Mouse (Mus musculus) heart, embryonic 16.5 days (tissue): Measurements from ENCODE around the gene Snupn. TPM values are rescaled to one million over a fixed set of nuclear protein-coding genes. Genes with fewer than 3 reads are reported as not detected.
"Not testable (repeated sequence)": the region's sequence is repeated elsewhere in the genome, so short reads cannot be mapped to it uniquely, and the experiment has no call there.

Experiments used
- ATAC-seq: fragments of 200-750 bp; cut with Nextera tagmentation; replicated peaks from 2 replicates; pipeline ENCODE4 v1.8.0; 2017; ENCODE audit warnings: moderate number of reproducible peaks; ENCODE audit not compliant: insufficient read depth, low FRiP score; ENCODE audit errors: extremely low read depth
- H3K27ac ChIP-seq: fragments of 300-500 bp; sonication (generic); 2 replicates; pipeline ENCODE4 v1.5.1; 2014; ENCODE audit warnings: mild to moderate bottlenecking, low read length, control low read depth, moderate library complexity
- H3K27me3 ChIP-seq: fragments of 300-500 bp; sonication (generic); 2 replicates; pipeline ENCODE4 v1.6.1; 2014; ENCODE audit warnings: low read length, mixed read lengths; ENCODE audit not compliant: control insufficient read depth, insufficient read depth
- H3K36me3 ChIP-seq: fragments of 300-500 bp; sonication (generic); 2 replicates; pipeline ENCODE4 v1.6.1; 2014; ENCODE audit not compliant: control insufficient read depth, insufficient read depth
- H3K4me1 ChIP-seq: fragments of 300-500 bp; sonication (generic); 2 replicates; pipeline ENCODE4 v1.6.1; 2014; ENCODE audit warnings: low read length, mixed read lengths; ENCODE audit not compliant: control insufficient read depth, insufficient read depth
- H3K4me2 ChIP-seq: fragments of 300-500 bp; sonication (generic); 2 replicates; pipeline ENCODE4 v1.6.1; 2014; ENCODE audit warnings: low read depth, mild to moderate bottlenecking, control low read depth, low read length
- H3K4me3 ChIP-seq: fragments of 300-500 bp; sonication (generic); 2 replicates; pipeline ENCODE4 v1.5.1; 2014; ENCODE audit warnings: mild to moderate bottlenecking, control low read depth, low read length
- H3K9ac ChIP-seq: fragments of 300-500 bp; sonication (generic); 2 replicates; pipeline ENCODE4 v1.6.1; 2014; ENCODE audit warnings: low read length, control low read depth
- H3K9me3 ChIP-seq: fragments of 300-500 bp; sonication (generic); replicated peaks from 2 replicates; pipeline ENCODE4 v1.6.1; 2016; ENCODE audit warnings: low read length; ENCODE audit not compliant: control insufficient read depth
- WGBS: fragments of 180-500 bp; shearing (Covaris S2); extraction: QIAGEN DNeasy Blood & Tissue Kit; methylation state at CpG from one replicate; pipeline ENCODE4 v1.1.7; 2014; 5-methylcytosine and 5-hydroxymethylcytosine counted together
- polyA plus RNA-seq: library from polyadenylated mRNA; unstranded; fragments of >200 nt; fragmentation: Nextera tagmentation; extraction: Ambion mirVana; gene quantifications from 2 replicates; pipeline ENCODE4 v1.2.1, GENCODE M21; 2015

The Snupn gene
- polyA plus RNA-seq, 1 experiment from 2014 or later, result 17.8 TPM

DNA sequence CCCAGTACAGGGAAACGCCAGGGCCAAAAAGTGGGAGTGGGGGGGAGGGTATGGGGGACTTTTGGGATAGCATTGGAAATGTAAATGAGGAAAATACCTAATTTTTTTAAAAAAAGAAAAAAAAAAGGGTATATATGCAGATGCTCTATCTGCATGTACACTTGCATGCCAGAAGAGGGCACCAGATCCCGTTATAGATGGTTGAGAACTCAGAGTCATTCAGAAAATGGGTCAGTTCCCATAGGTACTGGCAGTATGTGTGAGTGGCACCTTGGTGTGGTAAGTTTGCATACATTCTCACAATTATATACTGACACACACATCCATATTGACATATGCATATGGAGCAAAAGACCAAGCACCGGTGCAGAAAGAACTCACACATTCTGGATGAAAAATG is 3.2 kb upstream of the Snupn start:
- H3K36me3 ChIP-seq, H3K4me3 ChIP-seq, H3K9ac ChIP-seq, H3K27ac ChIP-seq, ATAC-seq, H3K27me3 ChIP-seq, H3K9me3 ChIP-seq, H3K4me2 ChIP-seq: not testable (repeated sequence)
- peaks cover 11% of the 10 kb centered on the region for H3K4me1 ChIP-seq
- WGBS, result 28% methylated on average over 3 of the region's 3 CpGs

DNA sequence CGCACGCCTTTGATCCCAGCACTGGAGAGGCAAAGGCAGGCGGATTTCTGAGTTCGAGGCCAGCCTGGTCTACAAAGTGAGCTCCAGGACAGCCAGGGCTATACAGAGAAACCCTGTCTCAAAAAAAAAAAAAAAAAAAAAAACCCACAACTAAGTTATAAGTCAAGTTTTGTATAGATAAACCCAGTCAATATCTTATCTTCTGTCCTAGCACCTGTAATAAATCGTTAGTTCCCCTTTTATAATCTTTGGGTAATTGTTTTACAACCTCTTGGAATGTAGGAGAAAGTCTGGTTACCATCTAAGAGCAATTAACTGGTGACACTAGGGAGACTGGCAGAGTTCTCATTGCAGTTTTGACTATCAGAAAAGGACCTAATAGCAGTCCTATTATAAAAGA is 2.0 kb upstream of the Snupn start:
- not testable (repeated sequence) for H3K9me3 ChIP-seq, H3K27ac ChIP-seq, H3K36me3 ChIP-seq, H3K4me2 ChIP-seq, H3K9ac ChIP-seq, ATAC-seq, H3K4me3 ChIP-seq, H3K27me3 ChIP-seq
- WGBS, result 69% methylated on average over 5 of the region's 5 CpGs
- H3K4me1 ChIP-seq, result peaks cover 11% of the 10 kb centered on the region

DNA sequence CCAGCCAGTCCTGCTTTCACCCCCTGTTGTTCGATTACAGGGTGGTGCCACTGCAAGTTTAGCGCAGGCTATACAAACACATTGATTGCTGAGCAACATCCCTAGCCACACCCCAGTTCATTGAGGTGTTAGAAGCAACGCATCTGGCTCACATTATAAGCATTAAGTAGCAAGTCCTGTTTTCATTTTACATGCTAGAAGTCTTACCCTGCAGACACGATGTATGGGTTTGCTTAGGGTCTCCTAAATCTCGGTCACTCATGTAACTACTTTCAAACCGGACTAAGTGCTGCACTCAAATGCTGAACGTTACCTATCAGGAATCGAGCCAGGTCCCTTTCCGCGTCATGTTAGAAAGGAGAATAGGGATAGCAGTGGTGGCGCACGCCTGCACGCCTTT is 911 bp upstream of the Snupn start:
- Histone ChIP-seq H3K9ac (peak overlapping the region; percentile 66), H3K27me3 (no peaks in the 10 kb centered on the region), H3K9me3 (no peaks in the 10 kb centered on the region), H3K36me3 (no peaks in the 10 kb centered on the region), H3K4me2 (peak overlapping the region; percentile 69), H3K27ac (no peak overlapping the region), H3K4me1 (peaks cover 11% of the 10 kb centered on the region), H3K4me3 (peak overlapping the region; percentile 44)
- 18% methylated on average over 13 of the region's 13 CpGs for WGBS
- no peak for ATAC-seq

DNA sequence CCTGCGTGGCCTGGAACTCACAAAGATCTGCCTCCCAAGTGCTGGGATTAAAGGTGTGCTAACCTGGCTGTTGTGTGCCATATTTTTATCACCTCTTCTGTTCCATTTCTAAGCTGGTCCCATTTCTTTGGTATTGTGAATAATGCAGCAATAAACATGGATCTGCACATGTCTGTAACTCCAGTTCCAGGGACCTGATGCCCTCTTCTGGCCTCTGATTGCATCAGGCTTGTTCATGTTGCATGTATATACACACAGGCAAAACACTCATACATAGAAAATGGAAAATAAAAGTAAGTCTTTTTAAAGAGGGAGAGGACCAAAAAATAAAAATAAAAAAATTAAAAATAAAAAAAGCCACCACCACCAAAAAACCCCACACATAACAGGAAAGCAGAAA is 2.9 kb downstream of the Snupn start:
- Histone ChIP-seq H3K36me3 (peaks cover 3% of the 10 kb centered on the region; the same call in 1 of the 2 replicates), H3K4me1 (peaks cover 11% of the 10 kb centered on the region), H3K27me3 (no peaks in the 10 kb centered on the region), H3K9me3 (no peaks in the 10 kb centered on the region), H3K27ac (no peak overlapping the region), H3K9ac (no peak overlapping the region), H3K4me3 (no peak overlapping the region), H3K4me2 (no peak overlapping the region)
- 97% methylated on average over 1 of the region's 1 CpGs for WGBS
- no peak for ATAC-seq

DNA sequence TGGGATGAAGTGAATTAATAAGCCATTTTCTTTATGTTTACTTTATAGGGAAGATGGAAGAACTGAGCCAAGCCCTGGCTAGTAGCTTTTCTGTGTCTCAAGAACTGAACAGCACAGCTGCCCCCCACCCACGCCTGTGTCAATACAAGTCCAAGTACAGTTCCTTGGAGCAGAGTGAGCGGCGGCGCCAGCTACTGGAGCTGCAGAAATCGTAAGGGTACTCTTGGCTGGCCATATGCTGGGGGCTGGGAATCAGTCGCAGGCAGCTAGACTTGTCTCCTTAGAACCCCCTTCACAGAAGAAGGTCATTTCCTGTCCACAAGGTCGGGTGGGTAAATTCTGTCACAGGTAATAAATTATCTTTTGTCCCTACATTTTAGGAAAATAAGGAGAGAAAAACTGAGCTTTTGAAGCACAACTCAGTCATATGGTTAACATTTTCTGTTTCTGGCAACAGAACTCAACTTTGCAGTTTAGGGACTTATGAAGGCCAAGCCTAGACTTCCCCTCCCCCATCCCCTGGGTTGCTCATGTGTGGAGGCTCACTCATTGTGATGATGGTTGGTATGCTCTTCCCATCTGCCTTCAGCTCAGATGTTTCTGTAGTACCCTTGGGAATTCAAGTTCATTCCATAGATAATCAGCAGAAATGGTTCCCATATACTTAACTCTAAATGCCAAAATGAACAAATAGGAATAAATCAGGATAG is 6.4 kb downstream of the Snupn start:
- WGBS, result 70% methylated on average over 7 of the region's 7 CpGs

DNA sequence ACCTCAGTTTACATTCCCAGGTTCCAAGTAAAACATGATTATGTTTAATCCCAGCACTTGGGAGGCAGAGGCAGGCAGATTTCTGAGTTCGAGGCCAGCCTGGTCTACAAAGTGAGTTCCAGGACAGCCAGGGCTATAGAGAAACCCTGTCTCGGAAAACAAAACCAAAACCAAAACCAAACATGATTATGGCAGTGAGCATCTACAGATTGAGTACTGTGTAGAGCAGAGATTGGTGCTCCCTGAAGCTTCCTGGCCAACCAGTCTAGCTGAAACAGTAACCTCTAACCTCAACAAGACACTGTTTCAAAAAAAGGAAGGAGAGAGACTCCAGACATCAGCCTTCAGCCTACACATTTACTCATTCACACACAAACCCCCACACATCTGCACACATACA is 8.0 kb downstream of the Snupn start:
- H3K4me2 ChIP-seq, result no peak overlapping the region
- H3K4me3 ChIP-seq, result no peak overlapping the region
- no peaks in the 10 kb centered on the region for H3K27me3 ChIP-seq
- no peak overlapping the region for H3K9ac ChIP-seq
- no peak for ATAC-seq
- no peak overlapping the region for H3K27ac ChIP-seq
- H3K4me1 ChIP-seq, result no peaks in the 10 kb centered on the region
- H3K9me3 ChIP-seq, result peaks cover 3% of the 10 kb centered on the region; the same call in 1 of the 2 replicates
- 86% methylated on average over 2 of the region's 2 CpGs for WGBS
- H3K36me3 ChIP-seq, result peaks cover 17% of the 10 kb centered on the region

More for the DNA sequence above, 6.4 kb downstream of the Snupn start:
- no peak for ATAC-seq
- Histone ChIP-seq H3K4me1 (no peaks in the 10 kb centered on the region), H3K27ac (no peak overlapping the region), H3K9me3 (peaks cover 3% of the 10 kb centered on the region; the same call in 1 of the 2 replicates), H3K27me3 (no peaks in the 10 kb centered on the region), H3K36me3 (peaks cover 10% of the 10 kb centered on the region), H3K9ac (no peak overlapping the region), H3K4me3 (no peak overlapping the region), H3K4me2 (no peak overlapping the region)

DNA sequence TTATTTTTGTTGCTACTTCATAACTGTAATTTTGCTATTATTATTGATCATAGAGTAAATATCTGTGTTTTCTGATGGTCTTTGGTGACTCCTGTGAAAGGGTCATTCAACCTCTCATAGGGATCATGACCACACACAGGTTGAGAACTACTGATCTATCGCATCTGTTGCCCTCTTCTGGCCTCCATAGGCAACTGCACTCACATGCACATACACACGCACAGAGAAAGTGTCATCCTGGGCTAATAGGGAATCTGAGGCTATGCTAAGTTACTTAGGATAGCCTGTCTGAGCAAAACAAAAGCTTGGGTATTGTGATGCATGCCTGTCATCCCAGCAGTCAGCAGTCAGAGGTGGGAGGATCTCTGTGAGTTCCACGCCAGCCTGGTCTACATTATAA is 10.9 kb downstream of the Snupn start:
- WGBS, result 91% methylated on average over 3 of the region's 3 CpGs
- Histone ChIP-seq H3K9ac (no peak overlapping the region), H3K9me3 (peaks cover 3% of the 10 kb centered on the region; the same call in 1 of the 2 replicates), H3K27me3 (no peaks in the 10 kb centered on the region), H3K27ac (no peak overlapping the region), H3K4me1 (no peaks in the 10 kb centered on the region), H3K4me2 (no peak overlapping the region), H3K36me3 (peaks cover 14% of the 10 kb centered on the region), H3K4me3 (no peak overlapping the region)
- no peak for ATAC-seq

DNA sequence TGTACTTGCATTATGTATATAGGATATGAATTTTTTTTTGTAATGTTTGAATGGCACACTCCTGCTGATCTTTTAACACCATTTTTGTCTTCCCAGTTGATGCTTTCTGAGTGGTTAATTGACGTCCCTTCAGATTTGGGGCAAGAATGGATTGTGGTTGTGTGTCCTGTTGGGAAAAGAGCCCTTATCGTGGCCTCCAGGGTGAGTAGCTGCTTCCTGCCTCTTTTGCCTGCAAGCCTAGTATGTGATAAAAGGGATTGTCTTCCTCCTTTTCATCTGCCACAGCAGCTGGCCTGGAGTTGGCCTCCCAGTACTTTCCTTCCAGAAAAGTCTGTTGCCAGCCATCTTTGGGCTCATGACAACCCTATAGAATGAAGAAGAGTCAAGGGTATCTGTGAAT is 19.5 kb downstream of the Snupn start:
- H3K36me3 ChIP-seq, result peaks cover 6% of the 10 kb centered on the region; the same call in 1 of the 2 replicates
- ATAC-seq, result no peak
- no peaks in the 10 kb centered on the region for H3K27me3 ChIP-seq
- WGBS, result 49% methylated on average over 2 of the region's 2 CpGs
- H3K4me3 ChIP-seq, result no peak overlapping the region
- no peak overlapping the region for H3K4me2 ChIP-seq
- no peak overlapping the region for H3K27ac ChIP-seq
- H3K9ac ChIP-seq, result no peak overlapping the region
- no peaks in the 10 kb centered on the region for H3K9me3 ChIP-seq
- no peaks in the 10 kb centered on the region for H3K4me1 ChIP-seq

DNA sequence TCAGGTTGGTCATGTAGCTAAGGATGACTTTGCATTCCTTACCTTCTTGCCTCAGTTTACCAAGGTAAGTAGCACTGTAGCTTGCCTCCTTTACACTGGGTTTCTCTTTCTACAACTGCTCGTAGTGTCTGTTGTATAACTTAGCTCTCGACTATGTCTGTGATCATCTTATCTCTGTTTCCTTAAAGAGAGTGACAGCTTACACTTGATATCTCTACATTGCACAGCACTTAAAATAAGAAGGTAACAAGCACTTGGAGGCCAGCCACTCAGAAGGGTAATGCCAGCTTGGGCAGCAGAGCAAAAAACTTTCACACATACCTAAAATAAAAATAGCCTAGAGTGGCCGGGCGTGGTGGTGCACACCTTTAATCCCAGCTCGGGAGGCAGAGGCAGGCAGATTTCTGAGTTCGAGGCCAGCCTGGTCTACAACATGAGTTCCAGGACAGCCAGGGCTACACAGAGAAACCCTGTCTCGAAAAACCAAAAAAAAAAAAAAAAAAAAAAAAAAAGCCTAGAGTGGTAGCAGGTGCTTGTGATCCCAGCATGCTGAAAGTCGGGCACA is 23.4 kb downstream of the Snupn start:
- H3K27me3 ChIP-seq, result no peaks in the 10 kb centered on the region
- H3K27ac ChIP-seq, result no peak overlapping the region
- 54% methylated on average over 7 of the region's 8 CpGs for WGBS
- peaks cover 8% of the 10 kb centered on the region; the same call in 1 of the 2 replicates for H3K36me3 ChIP-seq
- H3K4me1 ChIP-seq, result no peaks in the 10 kb centered on the region
- H3K9ac ChIP-seq, result no peak overlapping the region
- no peak overlapping the region for H3K4me3 ChIP-seq
- ATAC-seq, result no peak
- H3K4me2 ChIP-seq, result no peak overlapping the region
- no peaks in the 10 kb centered on the region for H3K9me3 ChIP-seq
